Mouse (Mus musculus): ENCODE measurements around the gene Syndig1. TPM values are rescaled to one million over a fixed set of nuclear protein-coding genes. Genes with fewer than 3 reads are reported as not detected.
A peak's percentile ranks its signal among the peaks of the same experiment; 100 is the strongest.

The Syndig1 gene
- polyA plus RNA-seq, 1 experiment from 2014 or later: 10.0 TPM

DNA sequence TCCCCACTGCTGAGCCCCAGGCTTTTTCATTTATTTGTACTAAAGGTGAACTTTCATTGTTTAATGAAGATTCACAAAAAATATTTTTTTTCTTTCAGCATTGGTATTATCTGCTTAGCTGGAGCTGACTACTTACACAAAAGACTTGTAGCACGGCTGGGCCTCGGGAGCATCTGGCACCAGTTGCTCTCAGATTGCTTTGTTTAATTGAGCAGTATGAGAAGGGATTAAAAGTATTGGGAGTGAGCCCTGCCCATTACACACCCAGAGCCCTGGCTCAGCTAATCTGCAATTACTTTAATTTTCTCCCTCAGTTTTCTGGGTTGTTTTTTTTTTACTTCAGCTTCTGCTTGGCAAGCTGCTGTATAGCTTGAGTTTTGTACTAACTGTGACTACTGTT, 62.6 kb downstream of the Syndig1 start:
- Histone ChIP-seq H3K9me3 (no peaks in the 10 kb centered on the region), H3K4me1 (no peaks in the 10 kb centered on the region), H3K27ac (replicated peaks) (no peak overlapping the region), H3K4me2 (replicated peaks) (no peak overlapping the region), H3K36me3 (no peaks in the 10 kb centered on the region), H3K9ac (replicated peaks) (no peak overlapping the region), H3K27me3 (no peaks in the 10 kb centered on the region), H3K4me3 (no peak overlapping the region)
- ATAC-seq (ENCODE audit: low FRiP score, low read depth): peak; percentile 77
- WGBS: 11% methylated on average over 2 of the region's 2 CpGs

DNA sequence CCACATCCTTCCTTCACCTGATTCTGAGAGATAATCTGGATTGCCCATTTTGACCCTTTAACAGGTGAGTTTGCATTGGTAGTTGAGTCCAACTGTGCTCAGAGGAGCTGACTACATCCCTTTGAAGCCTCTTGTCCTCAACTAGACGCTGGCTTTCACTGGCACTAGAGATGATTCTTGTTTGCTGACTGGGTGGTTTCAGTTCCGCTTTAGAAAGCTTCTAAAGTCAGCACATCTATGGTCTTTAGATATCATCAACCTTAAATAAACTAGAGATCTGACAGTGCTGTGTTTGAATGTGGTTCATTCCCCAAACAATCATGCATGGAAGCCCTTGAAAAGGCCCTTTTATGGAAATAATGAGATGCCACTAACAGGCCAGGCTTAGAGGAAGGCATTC, 67.3 kb downstream of the Syndig1 start:
- no peak for ATAC-seq (ENCODE audit: low FRiP score, low read depth)
- Histone ChIP-seq H3K36me3 (no peaks in the 10 kb centered on the region), H3K27me3 (no peaks in the 10 kb centered on the region), H3K4me3 (no peak overlapping the region), H3K4me2 (replicated peaks) (no peak overlapping the region), H3K4me1 (no peaks in the 10 kb centered on the region), H3K27ac (replicated peaks) (no peak overlapping the region), H3K9ac (replicated peaks) (no peak overlapping the region), H3K9me3 (no peaks in the 10 kb centered on the region)
- WGBS: 83% methylated on average over 2 of the region's 2 CpGs

GRCm38 (mm10) chr2:149899615-149900014, 70.6 kb downstream of the Syndig1 start:
- H3K4me3 ChIP-seq: no peak overlapping the region
- H3K9me3 ChIP-seq: no peaks in the 10 kb centered on the region
- whole genome bisulfite sequencing: 92% methylated on average over 9 of the region's 9 CpGs
- no peaks in the 10 kb centered on the region for H3K4me1 ChIP-seq
- no peak overlapping the region for H3K4me2 ChIP-seq (replicated peaks)
- no peak overlapping the region for H3K27ac ChIP-seq (replicated peaks)
- H3K27me3 ChIP-seq: no peaks in the 10 kb centered on the region
- no peaks in the 10 kb centered on the region for H3K36me3 ChIP-seq
- no peak overlapping the region for H3K9ac ChIP-seq (replicated peaks)
- ATAC-seq (ENCODE audit: low FRiP score, low read depth): no peak

- Histone ChIP-seq H3K9me3 (no peaks in the 10 kb centered on the region), H3K27ac (replicated peaks) (no peak overlapping the region), H3K4me2 (replicated peaks) (no peak overlapping the region), H3K27me3 (no peaks in the 10 kb centered on the region), H3K9ac (replicated peaks) (no peak overlapping the region), H3K36me3 (no peaks in the 10 kb centered on the region), H3K4me3 (no peak overlapping the region), H3K4me1 (no peaks in the 10 kb centered on the region)
- 89% methylated on average over 1 of the region's 1 CpGs for WGBS
- no peak for ATAC-seq (ENCODE audit: low FRiP score, low read depth)
Measured at GRCm38 (mm10) chr2:149900606-149901005, 71.6 kb downstream of the Syndig1 start.

- Histone ChIP-seq H3K4me2 (replicated peaks) (no peak overlapping the region), H3K36me3 (no peaks in the 10 kb centered on the region), H3K9me3 (no peaks in the 10 kb centered on the region), H3K27ac (replicated peaks) (no peak overlapping the region), H3K4me3 (no peak overlapping the region), H3K9ac (replicated peaks) (no peak overlapping the region), H3K4me1 (no peaks in the 10 kb centered on the region), H3K27me3 (no peaks in the 10 kb centered on the region)
- 86% methylated on average over 1 of the region's 1 CpGs for WGBS
- no peak for ATAC-seq (ENCODE audit: low FRiP score, low read depth)
Measured at GRCm38 (mm10) chr2:149904405-149904804, 75.4 kb downstream of the Syndig1 start.

DNA sequence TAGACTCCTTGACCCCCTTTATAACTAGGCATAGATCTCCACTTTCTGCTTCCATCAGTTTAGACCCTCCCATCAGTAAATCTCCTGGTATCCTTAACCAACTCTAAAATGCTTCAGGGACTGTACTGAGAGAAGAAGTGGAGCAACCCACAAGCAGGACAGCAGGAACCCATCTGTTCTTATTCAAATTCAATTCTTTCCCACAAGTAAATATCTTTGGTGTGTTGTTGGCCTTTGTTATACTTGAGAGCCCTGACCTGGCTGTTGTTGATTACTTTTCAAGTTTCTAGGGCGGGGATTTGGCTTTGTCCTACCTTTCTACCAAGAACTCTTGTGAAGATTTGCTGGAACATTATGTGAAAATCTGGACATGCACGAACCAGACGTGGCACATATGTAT, 77.7 kb downstream of the Syndig1 start:
- Histone ChIP-seq H3K4me3 (no peak overlapping the region), H3K9me3 (no peaks in the 10 kb centered on the region), H3K4me1 (no peaks in the 10 kb centered on the region), H3K27ac (replicated peaks) (no peak overlapping the region), H3K9ac (replicated peaks) (no peak overlapping the region), H3K36me3 (no peaks in the 10 kb centered on the region), H3K27me3 (no peaks in the 10 kb centered on the region), H3K4me2 (replicated peaks) (no peak overlapping the region)
- WGBS: 81% methylated on average over 3 of the region's 3 CpGs
- no peak for ATAC-seq (ENCODE audit: low FRiP score, low read depth)

DNA sequence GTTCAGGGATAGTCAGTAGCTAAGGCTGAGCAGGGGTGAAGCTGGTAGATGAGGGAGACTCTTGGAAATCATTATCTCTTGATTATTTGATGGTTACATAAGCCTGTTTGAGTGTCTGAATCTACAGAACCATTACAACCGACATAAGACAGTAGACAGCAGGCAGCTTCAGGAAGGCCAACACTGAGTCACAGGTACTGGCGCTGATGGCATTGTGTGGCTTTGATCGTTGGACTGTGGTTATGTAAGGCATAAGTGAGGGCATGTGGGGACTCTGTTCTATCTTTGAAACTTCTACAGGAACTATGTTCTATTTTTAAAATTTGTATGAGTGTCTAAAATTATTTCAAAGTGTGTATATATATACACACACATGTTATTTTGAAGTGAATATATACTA, 88.2 kb downstream of the Syndig1 start:
- Histone ChIP-seq H3K9ac (replicated peaks) (no peak overlapping the region), H3K4me3 (no peak overlapping the region), H3K27ac (replicated peaks) (no peak overlapping the region), H3K4me2 (replicated peaks) (no peak overlapping the region), H3K36me3 (no peaks in the 10 kb centered on the region), H3K4me1 (no peaks in the 10 kb centered on the region), H3K9me3 (no peaks in the 10 kb centered on the region), H3K27me3 (no peaks in the 10 kb centered on the region)
- 81% methylated on average over 3 of the region's 3 CpGs for WGBS
- no peak for ATAC-seq (ENCODE audit: low FRiP score, low read depth)

DNA sequence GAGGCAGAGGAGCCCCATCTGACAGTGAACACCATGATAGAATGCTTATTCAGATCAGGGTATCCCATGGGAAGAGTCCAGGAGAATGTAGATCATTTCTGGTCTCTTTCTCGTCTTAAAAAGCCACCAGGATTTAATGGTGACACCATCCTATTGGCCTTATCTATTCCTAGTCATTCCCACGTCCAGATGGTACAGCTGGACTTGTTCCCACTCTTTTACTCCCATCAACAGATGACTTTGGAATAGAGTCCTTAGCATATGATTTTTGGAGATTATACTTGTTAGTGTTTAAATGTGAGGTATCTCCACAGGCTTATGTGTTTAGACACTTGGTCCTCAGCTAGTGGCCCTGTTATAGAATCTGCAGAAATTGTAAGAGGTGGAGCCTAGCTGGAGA, 94.5 kb downstream of the Syndig1 start:
- no peak overlapping the region for H3K4me3 ChIP-seq
- no peaks in the 10 kb centered on the region for H3K4me1 ChIP-seq
- H3K27me3 ChIP-seq: no peaks in the 10 kb centered on the region
- no peak for ATAC-seq (ENCODE audit: low FRiP score, low read depth)
- WGBS: 77% methylated on average over 2 of the region's 2 CpGs
- no peak overlapping the region for H3K9ac ChIP-seq (replicated peaks)
- H3K4me2 ChIP-seq (replicated peaks): no peak overlapping the region
- no peaks in the 10 kb centered on the region for H3K9me3 ChIP-seq
- H3K36me3 ChIP-seq: no peaks in the 10 kb centered on the region
- no peak overlapping the region for H3K27ac ChIP-seq (replicated peaks)

- no peaks in the 10 kb centered on the region for H3K36me3 ChIP-seq
- H3K9me3 ChIP-seq: no peaks in the 10 kb centered on the region
- no peak overlapping the region for H3K4me3 ChIP-seq
- no peak overlapping the region for H3K27ac ChIP-seq (replicated peaks)
- no peak overlapping the region for H3K9ac ChIP-seq (replicated peaks)
- no peak for ATAC-seq (ENCODE audit: low FRiP score, low read depth)
- H3K4me2 ChIP-seq (replicated peaks): no peak overlapping the region
- H3K4me1 ChIP-seq: no peaks in the 10 kb centered on the region
- 83% methylated on average over 2 of the region's 2 CpGs for WGBS
- no peaks in the 10 kb centered on the region for H3K27me3 ChIP-seq
Measured at GRCm38 (mm10) chr2:149925911-149926310, 96.9 kb downstream of the Syndig1 start.

GRCm38 (mm10) chr2:149927001-149927400, 98.0 kb downstream of the Syndig1 start:
- no peaks in the 10 kb centered on the region for H3K4me1 ChIP-seq
- H3K4me2 ChIP-seq (replicated peaks): no peak overlapping the region
- H3K27ac ChIP-seq (replicated peaks): no peak overlapping the region
- no peaks in the 10 kb centered on the region for H3K36me3 ChIP-seq
- H3K9ac ChIP-seq (replicated peaks): no peak overlapping the region
- H3K4me3 ChIP-seq: no peak overlapping the region
- H3K9me3 ChIP-seq: no peaks in the 10 kb centered on the region
- H3K27me3 ChIP-seq: no peaks in the 10 kb centered on the region
- ATAC-seq (ENCODE audit: low FRiP score, low read depth): no peak

- Histone ChIP-seq H3K36me3 (no peaks in the 10 kb centered on the region), H3K9ac (replicated peaks) (no peak overlapping the region), H3K9me3 (no peaks in the 10 kb centered on the region), H3K4me1 (no peaks in the 10 kb centered on the region), H3K4me3 (no peak overlapping the region), H3K4me2 (replicated peaks) (no peak overlapping the region), H3K27me3 (no peaks in the 10 kb centered on the region), H3K27ac (replicated peaks) (no peak overlapping the region)
- no peak for ATAC-seq (ENCODE audit: low FRiP score, low read depth)
- 91% methylated on average over 3 of the region's 3 CpGs for WGBS
Measured at GRCm38 (mm10) chr2:149927481-149927880, 98.5 kb downstream of the Syndig1 start.

GRCm38 (mm10) chr2:149929986-149930385, 101.0 kb downstream of the Syndig1 start:
- WGBS: 90% methylated on average over 5 of the region's 5 CpGs

DNA sequence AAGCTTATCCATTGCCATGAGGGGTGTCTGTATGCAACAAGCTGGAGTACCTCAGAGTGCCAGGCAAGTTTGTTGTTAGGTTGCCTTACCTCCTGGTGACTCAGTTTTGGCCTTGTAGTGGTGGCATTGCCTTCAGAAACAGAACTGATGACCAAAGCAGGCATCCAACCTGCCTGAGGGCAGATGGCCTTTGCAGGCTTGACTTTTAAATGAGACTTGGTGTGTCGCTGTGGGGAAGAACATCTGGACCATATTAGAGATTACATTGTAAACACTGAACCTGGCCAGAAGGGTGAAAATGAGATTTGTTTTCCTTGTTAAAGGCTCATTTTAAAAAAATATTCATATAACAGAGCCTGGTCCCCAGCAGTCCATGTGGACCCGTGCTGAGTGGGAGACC, 102.1 kb downstream of the Syndig1 start:
- Histone ChIP-seq H3K27ac (replicated peaks) (no peak overlapping the region), H3K36me3 (no peaks in the 10 kb centered on the region), H3K4me2 (replicated peaks) (no peak overlapping the region), H3K9me3 (no peaks in the 10 kb centered on the region), H3K4me3 (no peak overlapping the region), H3K9ac (replicated peaks) (no peak overlapping the region), H3K4me1 (peaks cover 15% of the 10 kb centered on the region; the same call in 1 of the 2 replicates), H3K27me3 (no peaks in the 10 kb centered on the region; the same call in 1 of the 2 replicates)
- ATAC-seq (ENCODE audit: low FRiP score, low read depth): no peak
- WGBS: 77% methylated on average over 2 of the region's 2 CpGs

More at GRCm38 (mm10) chr2:149929986-149930385, 101.0 kb downstream of the Syndig1 start:
- no peak overlapping the region for H3K9ac ChIP-seq (replicated peaks)
- H3K27ac ChIP-seq (replicated peaks): no peak overlapping the region
- no peaks in the 10 kb centered on the region for H3K36me3 ChIP-seq
- ATAC-seq (ENCODE audit: low FRiP score, low read depth): no peak
- no peaks in the 10 kb centered on the region for H3K27me3 ChIP-seq
- no peak overlapping the region for H3K4me2 ChIP-seq (replicated peaks)
- peaks cover 15% of the 10 kb centered on the region; the same call in 1 of the 2 replicates for H3K4me1 ChIP-seq
- H3K9me3 ChIP-seq: no peaks in the 10 kb centered on the region
- no peak overlapping the region for H3K4me3 ChIP-seq
